Mouse (Mus musculus): Measurements from ENCODE around the gene Fbxo46. TPM values are rescaled to one million over a fixed set of nuclear protein-coding genes. Genes with fewer than 3 reads are reported as not detected.
A peak's percentile ranks its signal among the peaks of the same experiment; 100 is the strongest.

Fbxo46 gene
- total and polyA plus RNA-seq, 2 experiments from 2014 or later, result 11.9 to 22.8 TPM

- 0 out of 2 replicates have a peak overlapping the region, but pooled peaks have one; percentile 14 for H3K9ac ChIP-seq
- peak; percentile 92 for DNase-seq
- peak overlapping the region; percentile 87 for H3K27ac ChIP-seq (ENCODE audit: low read depth, low read length)
- H3K4me3 ChIP-seq (ENCODE audit: low read depth, low read length), result peak overlapping the region; percentile 17; the same call in 1 of the 2 replicates
- TF ChIP-seq CTCF (IDR thresholded peaks at IDR 0.05; ENCODE audit: low read depth), result peak; percentile 91
- H3K36me3 ChIP-seq (ENCODE audit: insufficient read depth), result no peaks in the 10 kb centered on the region
- no peak for ATAC-seq
- peaks cover under 1% of the 10 kb centered on the region; the same call in 1 of the 2 replicates for H3K27me3 ChIP-seq (ENCODE audit: insufficient read depth, low read length)
- H3K4me2 ChIP-seq (ENCODE audit: low read depth), result peak overlapping the region; percentile 45
- H3K9me3 ChIP-seq (ENCODE audit: low read length), result no peaks in the 10 kb centered on the region
- 4% methylated on average over 17 of the region's 17 CpGs for WGBS
- peaks cover 26% of the 10 kb centered on the region for H3K4me1 ChIP-seq (ENCODE audit: insufficient read depth)
Measured at GRCm38 (mm10) chr7:19172874-19173273, 53.2 kb downstream of the Fbxo46 start.

DNA sequence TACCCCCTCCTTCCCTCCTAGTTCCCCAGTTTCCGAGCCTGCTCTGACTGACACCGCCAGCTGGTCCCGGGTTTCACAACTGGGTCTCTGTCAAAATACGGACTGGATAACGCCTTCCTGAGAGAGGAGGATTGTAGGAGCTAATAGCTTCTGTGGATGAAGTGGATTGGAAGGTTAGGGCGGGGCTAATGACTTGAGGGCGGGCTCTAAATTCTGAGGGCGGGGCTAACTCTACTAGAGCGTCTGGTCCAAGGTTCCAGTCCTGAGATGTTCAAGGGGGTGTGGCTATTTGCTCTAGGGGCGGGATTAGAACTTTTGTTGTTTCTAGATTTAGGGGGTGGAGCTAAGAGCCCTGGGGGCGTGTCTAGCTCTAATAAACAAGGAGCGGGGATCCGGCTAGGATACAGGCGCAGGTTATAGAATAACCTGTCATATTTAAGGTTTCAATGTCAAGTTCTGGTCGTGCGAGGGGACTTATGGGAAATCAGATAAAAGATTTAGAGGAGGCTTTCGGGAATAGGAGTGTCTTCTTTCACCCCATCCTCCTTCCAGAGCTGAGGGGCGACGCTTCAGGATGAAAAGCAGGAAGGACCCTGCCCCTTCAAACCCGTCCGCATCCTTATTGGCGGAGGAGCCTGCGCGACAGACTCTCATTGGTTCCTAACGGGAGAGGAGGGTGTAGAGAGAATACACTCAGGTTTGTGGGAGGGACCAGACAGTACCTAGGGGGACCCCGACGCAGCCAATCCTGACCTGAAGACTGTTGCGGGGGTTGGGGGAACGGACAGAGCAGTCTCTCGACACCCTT lies 56.3 kb downstream of the Fbxo46 start, which contains the start of gene Eml2:
Gene Eml2, plus strand, starts transcription at position 714 of the 808 bp plus-strand sequence.
- peaks cover 18% of the 10 kb centered on the region for H3K4me1 ChIP-seq (ENCODE audit: insufficient read depth)

DNA sequence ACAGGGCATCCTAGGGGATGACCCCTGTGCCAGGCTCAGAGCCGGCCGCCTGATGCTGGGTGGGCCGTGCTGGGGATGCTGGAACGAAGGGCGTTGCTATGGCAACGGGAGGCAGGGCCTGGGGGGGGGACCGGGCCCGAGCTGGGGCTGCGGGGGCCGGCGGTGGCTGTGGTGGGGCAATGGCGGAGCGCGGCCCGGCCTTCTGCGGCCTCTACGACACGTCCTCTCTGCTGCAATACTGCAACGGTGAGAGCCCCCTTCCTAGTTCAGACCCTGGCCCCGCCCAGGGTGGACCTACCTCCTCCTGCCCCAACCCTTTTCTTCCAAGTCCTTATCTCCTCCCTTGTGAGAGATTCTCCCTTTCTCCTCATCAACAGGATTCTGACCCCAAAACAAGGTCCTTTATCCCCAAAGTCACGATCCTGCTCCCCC lies 56.9 kb downstream of the Fbxo46 start:
- H3K27ac ChIP-seq (ENCODE audit: low read depth, low read length), result peak overlapping the region; percentile 81
- ATAC-seq, result no peak; the same call in 1 of the 2 replicates
- no peak for TF ChIP-seq CTCF (IDR thresholded peaks at IDR 0.05; ENCODE audit: low read depth)
- peaks cover 5% of the 10 kb centered on the region; the same call in 1 of the 2 replicates for H3K27me3 ChIP-seq (ENCODE audit: insufficient read depth, low read length)
- no peak for DNase-seq
- peak overlapping the region; percentile 81 for H3K9ac ChIP-seq
- WGBS, result 3% methylated on average over 19 of the region's 21 CpGs
- H3K9me3 ChIP-seq (ENCODE audit: low read length), result no peaks in the 10 kb centered on the region
- H3K4me2 ChIP-seq (ENCODE audit: low read depth), result peak overlapping the region; percentile 56
- peak overlapping the region; percentile 70 for H3K4me3 ChIP-seq (ENCODE audit: low read depth, low read length)
- peaks cover 18% of the 10 kb centered on the region for H3K4me1 ChIP-seq (ENCODE audit: insufficient read depth)
- 0 out of 2 replicates have a peak, but pooled peaks cover 5% of the 10 kb centered on the region for H3K36me3 ChIP-seq (ENCODE audit: insufficient read depth)

More for the DNA sequence above, 56.3 kb downstream of the Fbxo46 start, which contains the start of gene Eml2:
- Histone ChIP-seq H3K27ac (ENCODE audit: low read depth, low read length) (peak within 1 kb of the TSS; percentile 81), H3K27me3 (ENCODE audit: insufficient read depth, low read length) (peaks cover 5% of the 10 kb centered on the region; the same call in 1 of the 2 replicates), H3K36me3 (ENCODE audit: insufficient read depth) (0 out of 2 replicates have a peak, but pooled peaks cover 5% of the 10 kb centered on the region), H3K9me3 (ENCODE audit: low read length) (no peaks in the 10 kb centered on the region), H3K9ac (peak within 1 kb of the TSS; percentile 81), H3K4me3 (ENCODE audit: low read depth, low read length) (peak within 1 kb of the TSS; percentile 70), H3K4me2 (ENCODE audit: low read depth) (peak within 1 kb of the TSS; percentile 56)
- DNase-seq (peak; percentile 94), ATAC-seq (peak; percentile 96)
- 2% methylated on average over 30 of the region's 30 CpGs for WGBS
- no peak for TF ChIP-seq CTCF (IDR thresholded peaks at IDR 0.05; ENCODE audit: low read depth)

- ATAC-seq, result no peak
Measured at GRCm38 (mm10) chr7:19177216-19177615, 57.6 kb downstream of the Fbxo46 start.

GRCm38 (mm10) chr7:19178035-19178434 lies 58.4 kb downstream of the Fbxo46 start:
- no peak overlapping the region for H3K27ac ChIP-seq (ENCODE audit: low read depth, low read length)
- DNase-seq (no peak), ATAC-seq (no peak)
- H3K4me3 ChIP-seq (ENCODE audit: low read depth, low read length), result peak overlapping the region; percentile 70
- peak overlapping the region; percentile 56 for H3K4me2 ChIP-seq (ENCODE audit: low read depth)
- no peaks in the 10 kb centered on the region for H3K9me3 ChIP-seq (ENCODE audit: low read length)
- 9% methylated on average over 16 of the region's 18 CpGs for WGBS
- H3K4me1 ChIP-seq (ENCODE audit: insufficient read depth), result peaks cover 7% of the 10 kb centered on the region; the same call in 1 of the 2 replicates
- H3K36me3 ChIP-seq (ENCODE audit: insufficient read depth), result 0 out of 2 replicates have a peak, but pooled peaks cover 18% of the 10 kb centered on the region
- peak overlapping the region; percentile 18 for H3K9ac ChIP-seq
- H3K27me3 ChIP-seq (ENCODE audit: insufficient read depth, low read length), result peaks cover 5% of the 10 kb centered on the region; the same call in 1 of the 2 replicates
- TF ChIP-seq CTCF (IDR thresholded peaks at IDR 0.05; ENCODE audit: low read depth), result no peak

More at GRCm38 (mm10) chr7:19177216-19177615, 57.6 kb downstream of the Fbxo46 start:
- peaks cover 14% of the 10 kb centered on the region for H3K4me1 ChIP-seq (ENCODE audit: insufficient read depth)
- H3K9me3 ChIP-seq (ENCODE audit: low read length), result no peaks in the 10 kb centered on the region
- H3K36me3 ChIP-seq (ENCODE audit: insufficient read depth), result 0 out of 2 replicates have a peak, but pooled peaks cover 10% of the 10 kb centered on the region
- H3K27me3 ChIP-seq (ENCODE audit: insufficient read depth, low read length), result peaks cover 5% of the 10 kb centered on the region; the same call in 1 of the 2 replicates
- peak overlapping the region; percentile 70 for H3K4me3 ChIP-seq (ENCODE audit: low read depth, low read length)
- no peak for DNase-seq
- no peak for TF ChIP-seq CTCF (IDR thresholded peaks at IDR 0.05; ENCODE audit: low read depth)
- peak overlapping the region; percentile 81 for H3K9ac ChIP-seq
- 71% methylated on average over 7 of the region's 7 CpGs for WGBS
- H3K27ac ChIP-seq (ENCODE audit: low read depth, low read length), result no peak overlapping the region
- H3K4me2 ChIP-seq (ENCODE audit: low read depth), result peak overlapping the region; percentile 56

DNA sequence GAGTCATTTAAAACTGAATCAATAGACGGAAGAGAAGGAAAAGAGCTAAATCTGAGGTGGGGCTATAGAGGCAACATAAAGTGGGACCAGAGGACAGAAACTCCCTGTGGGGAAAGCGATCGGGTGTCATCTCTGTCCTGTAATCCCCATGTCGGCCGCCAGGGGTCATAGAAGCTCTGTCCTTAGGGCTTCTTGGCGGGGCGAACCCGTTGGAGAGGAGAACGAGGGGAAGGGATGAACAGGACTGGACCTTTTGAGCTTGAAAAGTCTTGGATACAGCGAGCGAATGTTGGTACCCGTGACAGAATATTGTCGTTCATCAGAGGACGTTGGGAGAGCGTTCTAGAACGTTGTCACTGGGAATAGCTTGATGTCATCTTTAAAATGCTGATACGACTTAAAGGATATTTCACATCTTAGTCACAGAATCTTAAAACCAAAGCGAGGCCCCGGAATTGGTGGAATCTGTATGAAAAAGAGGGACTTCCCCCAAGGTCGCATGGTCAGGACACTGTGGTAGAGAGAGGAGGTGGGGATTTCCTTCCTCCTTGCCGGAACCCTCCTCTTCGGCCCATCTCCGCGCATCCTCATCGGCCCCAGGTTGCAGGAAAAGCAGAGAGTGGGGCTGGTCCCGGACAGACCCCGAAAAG lies 58.9 kb downstream of the Fbxo46 start:
- peak; percentile 86 for DNase-seq
- no peak overlapping the region for H3K27ac ChIP-seq (ENCODE audit: low read depth, low read length)
- peak overlapping the region; percentile 39; the same call in 1 of the 2 replicates for H3K9ac ChIP-seq
- peaks cover 19% of the 10 kb centered on the region for H3K36me3 ChIP-seq (ENCODE audit: insufficient read depth)
- no peaks in the 10 kb centered on the region for H3K9me3 ChIP-seq (ENCODE audit: low read length)
- peak; percentile 89 for TF ChIP-seq CTCF (IDR thresholded peaks at IDR 0.05; ENCODE audit: low read depth)
- peak overlapping the region; percentile 70 for H3K4me3 ChIP-seq (ENCODE audit: low read depth, low read length)
- no peak for ATAC-seq
- H3K27me3 ChIP-seq (ENCODE audit: insufficient read depth, low read length), result peaks cover 5% of the 10 kb centered on the region; the same call in 1 of the 2 replicates
- H3K4me2 ChIP-seq (ENCODE audit: low read depth), result peak overlapping the region; percentile 56
- WGBS, result 8% methylated on average over 27 of the region's 27 CpGs
- peaks cover 7% of the 10 kb centered on the region; the same call in 1 of the 2 replicates for H3K4me1 ChIP-seq (ENCODE audit: insufficient read depth)

All from forebrain, postnatal 0 days (tissue).